9 mouse cellular contexts compared by ENCODE assay signal in the genomic region with DNA sequence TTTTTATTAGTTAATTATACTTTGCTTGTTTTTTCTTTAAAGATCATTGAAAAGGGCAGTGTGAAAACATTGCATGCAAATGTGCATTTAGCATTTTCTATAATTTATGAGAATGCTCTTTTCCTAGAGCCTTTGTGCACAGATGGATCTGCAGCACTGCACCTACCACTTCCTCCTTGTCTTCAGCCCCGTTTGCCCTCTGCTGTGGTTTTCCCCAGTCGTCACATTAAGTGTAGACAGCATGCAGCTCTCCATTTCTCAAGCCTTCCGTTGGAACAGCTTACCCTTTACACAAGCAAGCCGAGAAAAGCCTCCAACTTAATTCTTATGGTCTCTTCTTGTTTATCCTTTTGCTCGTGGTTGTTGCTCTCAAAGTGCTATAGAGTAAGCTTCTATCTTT.
DNase-seq lines count a peak whose midpoint lies in the region; ATAC-seq and TF ChIP-seq lines count a peak whose summit lies in the region.
"Had no signal": no experiment of that assay in that cellular context is flagged by ENCODE, and none has a peak within 500 bp of the region (broad histone marks: within the 10 kb centered on the region; RNA-seq: fewer than 3 reads in every experiment).

No protein-coding gene starts in this region.

- no peaks in the 10 kb centered on the region for H3K9me3 ChIP-seq in heart, embryonic 13.5 days
- no peaks in the 10 kb centered on the region for H3K9me3 ChIP-seq in stomach, embryonic 16.5 days (replicated peaks; ENCODE audit: control insufficient read depth, low read length)
- no peaks in the 10 kb centered on the region for H3K9me3 ChIP-seq in stomach, postnatal 0 days (ENCODE audit: control insufficient read depth, low read length)

- ATAC-seq in heart, embryonic 13.5 days (ENCODE audit: extremely low read depth, insufficient number of reproducible peaks, low FRiP score, low TSS enrichment): no peak
- no peak for ATAC-seq in stomach, embryonic 16.5 days (ENCODE audit: insufficient read depth, low FRiP score)
- ATAC-seq in stomach, postnatal 0 days (ENCODE audit: low FRiP score, low TSS enrichment): no peak
- 0 out of 2 replicates have a peak, but pooled peaks have one; percentile 54 for ATAC-seq in megakaryocyte-erythroid progenitor cell, adult 5-6 weeks (replicated peaks; ENCODE audit: low FRiP score, low TSS enrichment, poor library complexity, severe bottlenecking)

- H3K27me3 ChIP-seq in heart, embryonic 13.5 days (replicated peaks): no peaks in the 10 kb centered on the region
- H3K27me3 ChIP-seq in stomach, embryonic 16.5 days (ENCODE audit: control insufficient read depth, insufficient read depth, low read length): no peaks in the 10 kb centered on the region
- H3K27me3 ChIP-seq in stomach, postnatal 0 days (ENCODE audit: control insufficient read depth, insufficient read depth, low read length): no peaks in the 10 kb centered on the region

- peak overlapping the region; percentile 48; the same call in 1 of the 2 replicates for H3K27ac ChIP-seq in heart, embryonic 13.5 days (replicated peaks)
- peak overlapping the region; percentile 42; the same call in 1 of the 2 replicates for H3K27ac ChIP-seq in stomach, embryonic 16.5 days (ENCODE audit: low read length)
- H3K27ac ChIP-seq in stomach, postnatal 0 days (replicated peaks): no peak overlapping the region

- WGBS in heart, embryonic 13.5 days: 41% methylated on average over 5 of the region's 5 CpGs
- WGBS in stomach, embryonic 16.5 days: 39% methylated on average over 5 of the region's 5 CpGs
- WGBS in stomach, postnatal 0 days: 29% methylated on average over 5 of the region's 5 CpGs

- no peak overlapping the region for H3K4me2 ChIP-seq in heart, embryonic 13.5 days
- no peak overlapping the region for H3K4me2 ChIP-seq in stomach, embryonic 16.5 days (ENCODE audit: low read depth, low read length)
- no peak overlapping the region for H3K4me2 ChIP-seq in stomach, postnatal 0 days (replicated peaks; ENCODE audit: low read depth)

- no peak for DNase-seq in heart, adult 8-10 months (ENCODE audit: low spot score)
- DNase-seq in stomach, postnatal 0 days (ENCODE audit: low spot score): no peak
- no peak for DNase-seq in adrenal gland, postnatal 36 days
- DNase-seq in cerebellum, postnatal 25 days: no peak
- DNase-seq in urinary bladder, postnatal 4 days (ENCODE audit: low spot score in 2 of 2): no peak
- DNase-seq: cerebellum, adult 11 months had no signal

- H3K4me1 ChIP-seq in heart, embryonic 13.5 days: peaks cover 36% of the 10 kb centered on the region
- H3K4me1 ChIP-seq in stomach, embryonic 16.5 days (ENCODE audit: control insufficient read depth, insufficient read depth, low read length): peaks cover 12% of the 10 kb centered on the region
- no peaks in the 10 kb centered on the region for H3K4me1 ChIP-seq in stomach, postnatal 0 days (replicated peaks; ENCODE audit: control insufficient read depth, insufficient read depth)

- H3K4me3 ChIP-seq in heart, embryonic 13.5 days: no peak overlapping the region
- no peak overlapping the region for H3K4me3 ChIP-seq in stomach, embryonic 16.5 days (replicated peaks; ENCODE audit: low read length)
- no peak overlapping the region for H3K4me3 ChIP-seq in stomach, postnatal 0 days (ENCODE audit: low read depth, low read length)

- H3K9ac ChIP-seq in heart, embryonic 13.5 days: no peak overlapping the region
- H3K9ac ChIP-seq in stomach, embryonic 16.5 days (ENCODE audit: low read length): peak overlapping the region; percentile 31; the same call in 1 of the 2 replicates
- H3K9ac ChIP-seq in stomach, postnatal 0 days (ENCODE audit: low read length): no peak overlapping the region

- TF ChIP-seq EP300 in stomach, postnatal 0 days (optimal IDR thresholded peaks at IDR 0.05): no peak

- H3K36me3 ChIP-seq in heart, embryonic 13.5 days: peaks cover 14% of the 10 kb centered on the region
- H3K36me3 ChIP-seq in stomach, embryonic 16.5 days (ENCODE audit: control insufficient read depth, insufficient read depth, low read length): 0 out of 2 replicates have a peak, but pooled peaks cover 3% of the 10 kb centered on the region
- 0 out of 2 replicates have a peak, but pooled peaks cover 6% of the 10 kb centered on the region for H3K36me3 ChIP-seq in stomach, postnatal 0 days (ENCODE audit: control insufficient read depth, insufficient read depth, low read length)

- no peak for TF ChIP-seq CTCF in stomach, postnatal 0 days (IDR thresholded peaks at IDR 0.05; ENCODE audit: low read depth)
